10 mouse cellular contexts compared by ENCODE assay signal in the genomic region with DNA sequence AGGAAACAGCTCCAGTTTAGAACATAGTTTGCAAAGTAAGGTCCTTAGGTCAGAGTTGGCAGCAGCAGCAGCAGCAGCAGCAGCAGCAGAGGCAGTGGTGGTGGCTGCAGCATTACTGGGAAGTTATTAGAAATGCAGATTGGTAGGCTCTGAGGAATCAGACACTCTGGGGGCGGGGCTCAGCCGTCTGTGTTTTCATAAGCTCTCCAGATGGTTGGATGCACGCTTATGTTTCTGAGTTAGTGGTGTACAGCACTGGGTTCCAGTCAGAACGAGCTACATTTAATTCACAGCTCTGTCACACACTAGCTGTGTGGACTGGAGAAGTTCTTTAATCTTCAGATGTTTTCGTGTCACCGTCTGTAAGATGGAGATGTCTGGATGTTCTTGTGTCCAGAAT.
DNase-seq lines count a peak whose midpoint lies in the region; ATAC-seq and TF ChIP-seq lines count a peak whose summit lies in the region.
"Had no signal": no experiment of that assay in that cellular context is flagged by ENCODE, and none has a peak within 500 bp of the region (broad histone marks: within the 10 kb centered on the region; RNA-seq: fewer than 3 reads in every experiment).

No protein-coding gene starts in this region.

- no peaks in the 10 kb centered on the region for H3K36me3 ChIP-seq in liver, postnatal 0 days (replicated peaks; ENCODE audit: insufficient read depth, low read length)
- H3K36me3 ChIP-seq in hindbrain, embryonic 11.5 days (ENCODE audit: control insufficient read depth, insufficient read depth, low read length), result no peaks in the 10 kb centered on the region
- no peaks in the 10 kb centered on the region for H3K36me3 ChIP-seq in heart, embryonic 12.5 days

- no peak overlapping the region for H3K27ac ChIP-seq in liver, postnatal 0 days (ENCODE audit: low read depth)
- 0 out of 2 replicates have a peak overlapping the region, but pooled peaks have one; percentile 24 for H3K27ac ChIP-seq in hindbrain, embryonic 11.5 days (ENCODE audit: low read depth, low read length)
- H3K27ac ChIP-seq in heart, embryonic 12.5 days (ENCODE audit: poor library complexity, severe bottlenecking), result no peak overlapping the region

- WGBS in liver, postnatal 0 days (ENCODE audit: insufficient replicate concordance), result 68% methylated on average over 6 of the region's 6 CpGs
- WGBS in hindbrain, embryonic 11.5 days, result 48% methylated on average over 6 of the region's 6 CpGs
- 68% methylated on average over 6 of the region's 6 CpGs for WGBS in heart, embryonic 12.5 days

- intact Hi-C loops in left cerebral cortex, postnatal 36 days (cut with DNase I), result no loop called here

- no peak for ATAC-seq in liver, postnatal 0 days
- peak; percentile 90 for ATAC-seq in hindbrain, embryonic 11.5 days (ENCODE audit: low FRiP score)
- ATAC-seq in heart, embryonic 12.5 days (ENCODE audit: insufficient number of reproducible peaks, low FRiP score), result no peak

- TF ChIP-seq CTCF in liver, postnatal 0 days (IDR thresholded peaks at IDR 0.05; ENCODE audit: low read depth), result no peak

- H3K4me3 ChIP-seq in liver, postnatal 0 days (ENCODE audit: low read depth, low read length), result no peak overlapping the region
- no peak overlapping the region for H3K4me3 ChIP-seq in hindbrain, embryonic 11.5 days (ENCODE audit: low read depth, low read length)
- no peak overlapping the region for H3K4me3 ChIP-seq in heart, embryonic 12.5 days

- no peaks in the 10 kb centered on the region for H3K9me3 ChIP-seq in liver, postnatal 0 days (ENCODE audit: low read length)
- H3K9me3 ChIP-seq in hindbrain, embryonic 11.5 days (ENCODE audit: control insufficient read depth, low read length), result no peaks in the 10 kb centered on the region
- no peaks in the 10 kb centered on the region for H3K9me3 ChIP-seq in heart, embryonic 12.5 days (replicated peaks)

- TF ChIP-seq EP300 in liver, postnatal 0 days (IDR thresholded peaks at IDR 0.05; ENCODE audit: low read depth), result no peak

- H3K4me1 ChIP-seq in liver, postnatal 0 days (ENCODE audit: insufficient read depth), result no peaks in the 10 kb centered on the region
- H3K4me1 ChIP-seq in hindbrain, embryonic 11.5 days (replicated peaks; ENCODE audit: control insufficient read depth, insufficient read depth, low read length), result no peaks in the 10 kb centered on the region
- H3K4me1 ChIP-seq in heart, embryonic 12.5 days (replicated peaks), result no peaks in the 10 kb centered on the region

- H3K4me2 ChIP-seq in liver, postnatal 0 days (ENCODE audit: low read depth, low read length), result no peak overlapping the region
- no peak overlapping the region for H3K4me2 ChIP-seq in hindbrain, embryonic 11.5 days (replicated peaks; ENCODE audit: low read depth, low read length)
- no peak overlapping the region for H3K4me2 ChIP-seq in heart, embryonic 12.5 days

- DNase-seq in liver, result peak; percentile 3
- no peak for DNase-seq in liver, postnatal 0 days
- DNase-seq in hindbrain, embryonic 11.5 days (ENCODE audit: low spot score), result peak; percentile 61
- peak; percentile 36 to 57 for DNase-seq in left cerebral cortex, postnatal 36 days (ENCODE audit: low spot score in 2 of 2)
- peak; percentile 75 to 78 for DNase-seq in right cerebral cortex, postnatal 10 days (ENCODE audit: low spot score in 2 of 2)
- DNase-seq in urinary bladder, postnatal 36 days (ENCODE audit: low spot score in 2 of 2), result no peak
- no peak for DNase-seq in lung, postnatal 25 days (ENCODE audit: low spot score)
- DNase-seq: cerebellum, adult 8-10 months had no signal

- H3K27me3 ChIP-seq in liver, postnatal 0 days (ENCODE audit: insufficient read depth, low read length), result no peaks in the 10 kb centered on the region
- no peaks in the 10 kb centered on the region for H3K27me3 ChIP-seq in hindbrain, embryonic 11.5 days (ENCODE audit: control insufficient read depth, insufficient read depth, low read length)
- H3K27me3 ChIP-seq in heart, embryonic 12.5 days (replicated peaks), result no peaks in the 10 kb centered on the region
- H3K27me3 ChIP-seq: CH12.LX had no signal

- H3K9ac ChIP-seq in liver, postnatal 0 days (replicated peaks), result no peak overlapping the region
- no peak overlapping the region for H3K9ac ChIP-seq in hindbrain, embryonic 11.5 days (ENCODE audit: low read depth, low read length)
- H3K9ac ChIP-seq in heart, embryonic 12.5 days, result no peak overlapping the region

Comparison
In these comparisons a context has a peak if more than half of its experiments do, and no peak if none do; other contexts are left out.
1. DNase-seq: peak in liver (single experiment), hindbrain, embryonic 11.5 days (single experiment), left cerebral cortex, postnatal 36 days (2 of 2) and right cerebral cortex, postnatal 10 days (2 of 2); none in liver, postnatal 0 days (single experiment), urinary bladder, postnatal 36 days (0 of 2) and lung, postnatal 25 days (single experiment).